Mouse (Mus musculus): ENCODE results near the gene Gm8693.
"Not testable (repeated sequence)": the region's sequence is repeated elsewhere in the genome, so short reads cannot be mapped to it uniquely, and the experiment has no call there.

The Gm8693 gene

GRCm38 (mm10) chr7:22692217-22692616 lies at the start of gene Gm8693:
Gene Gm8693, minus strand, starts transcription at chr7:22692317.
- DNase-seq = not testable (repeated sequence)

GRCm38 (mm10) chr7:22719610-22720009 lies 27.5 kb upstream of the Gm8693 start, which contains the start of gene Gm4567:
Gene Gm4567, minus strand, starts transcription at chr7:22719710.
- not testable (repeated sequence) for DNase-seq

GRCm38 (mm10) chr7:22657718-22658117 lies 34.4 kb downstream of the Gm8693 start, which contains the start of gene Vmn1r155:
Gene Vmn1r155, plus strand, starts transcription at chr7:22658018.
- not testable (repeated sequence) for DNase-seq

Data from cerebellum, postnatal 36 days (tissue).